Comparison of ENCODE assay signal across 20 mouse cellular contexts in genomic region chr4:135167816-135168527, GRCm38 (mm10). TPM values are rescaled to one million over a fixed set of nuclear protein-coding genes. Genes with fewer than 3 reads are reported as not detected.
DNase-seq lines count a peak whose midpoint lies in the region; ATAC-seq and TF ChIP-seq lines count a peak whose summit lies in the region.
"Had no signal": no experiment of that assay in that cellular context is flagged by ENCODE, and none has a peak within 500 bp of the region (broad histone marks: within the 10 kb centered on the region; RNA-seq: fewer than 3 reads in every experiment).

No protein-coding gene starts in this region.

- TF ChIP-seq EP300 in heart, postnatal 0 days (IDR thresholded peaks at IDR 0.05; ENCODE audit: low read depth) = no peak
- TF ChIP-seq EP300 in MEL (IDR thresholded peaks at IDR 0.05; ENCODE audit: low read depth in 1 of 2, low read length in 2 of 2) = peak; percentile 58 to 69; a peak in 3 of 4 replicates

- H3K4me1 ChIP-seq in heart, postnatal 0 days (ENCODE audit: control insufficient read depth, insufficient read depth) = 0 out of 2 replicates have a peak, but pooled peaks cover 5% of the 10 kb centered on the region
- H3K4me1 ChIP-seq in MEL (ENCODE audit: control insufficient read depth in 1 of 2, insufficient read depth in 2 of 2, low read length in 2 of 2) = peaks cover 13 to 38% of the 10 kb centered on the region in 2 experiments
- H3K4me1 ChIP-seq in liver, embryonic 13.5 days (replicated peaks) = peaks cover 52% of the 10 kb centered on the region
- H3K4me1 ChIP-seq in kidney, embryonic 16.5 days (ENCODE audit: insufficient read depth, low read length) = peaks cover 27% of the 10 kb centered on the region

- peak; percentile 2 for DNase-seq in heart, postnatal 0 days (ENCODE audit: low spot score)
- DNase-seq in heart, adult 9 months (ENCODE audit: low spot score in 2 of 2) = no peak
- DNase-seq in MEL (ENCODE audit: low read depth, low spot score) = peak; percentile 87
- peak; percentile 32 for DNase-seq in induced T-regulatory cell, adult 2 months (ENCODE audit: low read depth)
- DNase-seq in liver, embryonic 13.5 days = peak; percentile 38
- no peak for DNase-seq in left cerebral cortex, postnatal 10 days (ENCODE audit: extremely low spot score in 1 of 2, low spot score in 2 of 2)
- no peak for DNase-seq in natural killer cell, adult 2 months (ENCODE audit: low spot score in 2 of 2)
- DNase-seq: adrenal gland, postnatal 36 days; cerebellum, adult 9-11 months; gastrocnemius, adult 2 months; heart, adult 11 months; kidney, adult 8-10 months; lung, embryonic 14.5 days; right cerebral cortex, postnatal 4 days had no signal

- intact Hi-C loops in left cerebral cortex, postnatal 10 days (cut with DNase I) = no loop called here

- no peak overlapping the region for H3K27ac ChIP-seq in heart, postnatal 0 days (ENCODE audit: low read depth)
- peak overlapping the region; percentile 90 for H3K27ac ChIP-seq in MEL (ENCODE audit: control insufficient read depth, low read depth, low read length)
- peak overlapping the region; percentile 52 for H3K27ac ChIP-seq in liver, embryonic 13.5 days
- no peak overlapping the region for H3K27ac ChIP-seq in kidney, embryonic 16.5 days (ENCODE audit: low read length)
- H3K27ac ChIP-seq: gastrocnemius, adult 2 months; hindbrain, embryonic 15.5 days had no signal

- H3K4me3 ChIP-seq in heart, postnatal 0 days (ENCODE audit: low read depth, low read length) = no peak overlapping the region
- peak overlapping the region; percentile 42 to 54; a peak in 3 of 4 replicates for H3K4me3 ChIP-seq in MEL (ENCODE audit: control insufficient read depth in 1 of 2, insufficient read depth in 1 of 2, low read depth in 2 of 2, low read length in 2 of 2)
- no peak overlapping the region for H3K4me3 ChIP-seq in liver, embryonic 13.5 days (replicated peaks)
- H3K4me3 ChIP-seq in kidney, embryonic 16.5 days (ENCODE audit: low read length) = no peak overlapping the region
- H3K4me3 ChIP-seq: gastrocnemius, adult 2 months; hindbrain, embryonic 15.5 days had no signal

- 69% methylated on average over 7 of the region's 7 CpGs for WGBS in heart, postnatal 0 days
- 26% methylated on average over 7 of the region's 7 CpGs for WGBS in liver, embryonic 13.5 days (ENCODE audit: insufficient replicate concordance)
- 50% methylated on average over 7 of the region's 7 CpGs for WGBS in kidney, embryonic 16.5 days

- no peak for ATAC-seq in heart, postnatal 0 days (ENCODE audit: insufficient read depth, low read depth)
- ATAC-seq in liver, embryonic 13.5 days (ENCODE audit: low read depth) = peak; percentile 59
- no peak for ATAC-seq in kidney, embryonic 16.5 days (ENCODE audit: low FRiP score, low TSS enrichment)
- ATAC-seq: midbrain, embryonic 16.5 days had no signal

- TF ChIP-seq CTCF in heart, postnatal 0 days (IDR thresholded peaks at IDR 0.05; ENCODE audit: low read depth) = no peak
- no peak for TF ChIP-seq CTCF in MEL (IDR thresholded peaks at IDR 0.05 in 2 of 3, conservative IDR thresholded peaks at IDR 0.05 in 1 of 3; ENCODE audit: control insufficient read depth in 1 of 3, insufficient read depth in 1 of 3, low read depth in 2 of 3, low read length in 3 of 3, poor library complexity in 1 of 3, severe bottlenecking in 1 of 3)

- H3K9me3 ChIP-seq in heart, postnatal 0 days (replicated peaks; ENCODE audit: control insufficient read depth, low read length) = no peaks in the 10 kb centered on the region
- H3K9me3 ChIP-seq in MEL (replicated peaks; ENCODE audit: insufficient read depth, low read length) = no peaks in the 10 kb centered on the region
- no peaks in the 10 kb centered on the region for H3K9me3 ChIP-seq in liver, embryonic 13.5 days (replicated peaks)
- H3K9me3 ChIP-seq in kidney, embryonic 16.5 days (ENCODE audit: low read length) = no peaks in the 10 kb centered on the region
- H3K9me3 ChIP-seq: hindbrain, embryonic 15.5 days had no signal

- H3K27me3 ChIP-seq in heart, postnatal 0 days (ENCODE audit: control insufficient read depth, insufficient read depth, low read length) = peaks cover 74% of the 10 kb centered on the region
- H3K27me3 ChIP-seq in MEL (ENCODE audit: control insufficient read depth in 1 of 2, insufficient read depth in 2 of 2, low read length in 2 of 2) = no peaks in the 10 kb centered on the region
- peaks cover 47% of the 10 kb centered on the region for H3K27me3 ChIP-seq in liver, embryonic 13.5 days
- peaks cover 42% of the 10 kb centered on the region for H3K27me3 ChIP-seq in kidney, embryonic 16.5 days (ENCODE audit: insufficient read depth, low read length)

- peaks cover 2% of the 10 kb centered on the region; the same call in 1 of the 2 replicates for H3K79me2 ChIP-seq in MEL (ENCODE audit: control insufficient read depth, insufficient read depth, low read length, poor library complexity)

- TF ChIP-seq RAD21 in MEL (IDR thresholded peaks at IDR 0.05; ENCODE audit: low read depth, low read length) = no peak

- no peaks in the 10 kb centered on the region for H3K36me3 ChIP-seq in heart, postnatal 0 days (replicated peaks; ENCODE audit: control insufficient read depth, insufficient read depth, low read length)
- H3K36me3 ChIP-seq in MEL (ENCODE audit: control insufficient read depth in 1 of 2, insufficient read depth in 2 of 2, low read length in 2 of 2) = peaks cover 0 to 24% of the 10 kb centered on the region in 2 experiments; a peak in 3 of 4 replicates
- H3K36me3 ChIP-seq in liver, embryonic 13.5 days = no peaks in the 10 kb centered on the region
- no peaks in the 10 kb centered on the region for H3K36me3 ChIP-seq in kidney, embryonic 16.5 days (ENCODE audit: insufficient read depth, low read length)
- H3K36me3 ChIP-seq: G1E; hindbrain, embryonic 15.5 days had no signal

- H3K4me2 ChIP-seq in heart, postnatal 0 days (ENCODE audit: low read depth, low read length) = no peak overlapping the region
- H3K4me2 ChIP-seq in liver, embryonic 13.5 days = peak overlapping the region; percentile 13; the same call in 1 of the 2 replicates
- H3K4me2 ChIP-seq in kidney, embryonic 16.5 days (replicated peaks; ENCODE audit: low read depth, low read length) = no peak overlapping the region
- H3K4me2 ChIP-seq: hindbrain, embryonic 15.5 days had no signal

- H3K9ac ChIP-seq in heart, postnatal 0 days (replicated peaks; ENCODE audit: low read depth, low read length) = no peak overlapping the region
- peak overlapping the region; percentile 63 for H3K9ac ChIP-seq in MEL (ENCODE audit: control insufficient read depth, low read depth, low read length, poor library complexity, severe bottlenecking)
- peak overlapping the region; percentile 39; the same call in 1 of the 2 replicates for H3K9ac ChIP-seq in liver, embryonic 13.5 days
- H3K9ac ChIP-seq in kidney, embryonic 16.5 days (replicated peaks; ENCODE audit: low read length) = no peak overlapping the region
- H3K9ac ChIP-seq: hindbrain, embryonic 15.5 days; lung, embryonic 14.5 days had no signal

- TF ChIP-seq POLR2A in MEL (IDR thresholded peaks at IDR 0.05; ENCODE audit: control insufficient read depth in 1 of 2, insufficient read depth in 1 of 2, low read depth in 1 of 2, low read length in 2 of 2, poor library complexity in 1 of 2) = peak in 1 of 2 experiments; percentile 62; a peak in 2 of 4 replicates

TF ChIP-seq in MEL, 35 proteins besides CTCF, POLR2A, EP300 and RAD21:
- TF ChIP-seq E2F4 (IDR thresholded peaks at IDR 0.05; ENCODE audit: borderline replicate concordance, low read depth, low read length) = no peak
- no peak for TF ChIP-seq USF2 (IDR thresholded peaks at IDR 0.05; ENCODE audit: borderline replicate concordance in 1 of 2, insufficient read depth in 1 of 2, low read depth in 1 of 2, low read length in 2 of 2)
- TF ChIP-seq TBP (IDR thresholded peaks at IDR 0.05; ENCODE audit: low read depth, low read length) = no peak
- peak; percentile 37; the same call in 1 of the 2 replicates for TF ChIP-seq TCF12 (IDR thresholded peaks at IDR 0.05; ENCODE audit: low read depth, low read length)
- TF ChIP-seq HCFC1 (IDR thresholded peaks at IDR 0.05; ENCODE audit: low read depth, low read length) = peak; percentile 37; the same call in 1 of the 2 replicates
- TF ChIP-seq SIN3A (IDR thresholded peaks at IDR 0.05; ENCODE audit: low read length) = no peak
- no peak for TF ChIP-seq MXI1 (IDR thresholded peaks at IDR 0.05; ENCODE audit: low read depth, low read length)
- TF ChIP-seq MAX (IDR thresholded peaks at IDR 0.05; ENCODE audit: low read length) = no peak
- TF ChIP-seq ZMIZ1 (IDR thresholded peaks at IDR 0.05; ENCODE audit: low read depth, low read length) = peak; percentile 69; the same call in 1 of the 2 replicates
- 0 out of 2 replicates have a peak, but pooled peaks have one; percentile 28 for TF ChIP-seq BHLHE40 (IDR thresholded peaks at IDR 0.05; ENCODE audit: borderline replicate concordance, low read depth, low read length)
- no peak; the same call in 1 of the 2 replicates for TF ChIP-seq KAT2A (conservative IDR thresholded peaks at IDR 0.05; ENCODE audit: low read depth, low read length)
- TF ChIP-seq ELF1 (IDR thresholded peaks at IDR 0.05; ENCODE audit: low read depth, low read length) = no peak
- no peak for TF ChIP-seq CHD1 (IDR thresholded peaks at IDR 0.05; ENCODE audit: low read depth, low read length)
- TF ChIP-seq MAZ (IDR thresholded peaks at IDR 0.05; ENCODE audit: low read depth, low read length) = 0 out of 2 replicates have a peak, but pooled peaks have one; percentile 37
- TF ChIP-seq NELFE (IDR thresholded peaks at IDR 0.05; ENCODE audit: low read depth, low read length) = peak; percentile 37; the same call in 1 of the 2 replicates
- no peak for TF ChIP-seq TAL1 (IDR thresholded peaks at IDR 0.05; ENCODE audit: low read length)
- no peak for TF ChIP-seq GABPA (IDR thresholded peaks at IDR 0.05; ENCODE audit: low read depth, low read length)
- peak; percentile 41; the same call in 1 of the 2 replicates for TF ChIP-seq ETS1 (IDR thresholded peaks at IDR 0.05; ENCODE audit: low read depth, low read length)

RNA-seq across cellular contexts. Expression of gene Runx3, which starts 47.5 kb away (rescaled TPM):
- total RNA-seq in heart, postnatal 0 days (2014; rRNA removed; ENCODE audit: low replicate concordance) = 0.11 and 0.15 TPM in 2 replicates
- polyA plus RNA-seq in heart, postnatal 0 days (2015; fragmentation: Nextera tagmentation; extraction: Ambion mirVana) = 0.04 and 0.07 TPM in 2 replicates
- 3.7 and 4.3 TPM in 2 replicates for total RNA-seq in MEL (2012; rRNA removed)
- polyA plus RNA-seq in MEL (2012; ENCODE audit: insufficient read depth in 1 of 2, insufficient read length in 2 of 2, low read depth in 1 of 2, low replicate concordance in 2 of 2, missing spikeins in 1 of 2) = 10 to 100 TPM in 1 of 2 experiments, not detected in 1; 29.2 TPM
- 0.79 and 0.83 TPM in 2 replicates for polyA plus RNA-seq in liver, embryonic 13.5 days (2015; fragmentation: Nextera tagmentation; extraction: Ambion mirVana)
- not detected for total RNA-seq in left cerebral cortex, postnatal 10 days (2021)
- 0.06 TPM in 1 of 2 replicates, not detected in the other for polyA plus RNA-seq in kidney, embryonic 16.5 days (2015; fragmentation: Nextera tagmentation; extraction: Ambion mirVana)
- total RNA-seq: layer of hippocampus, adult 18-20 months had no signal
- polyA plus RNA-seq: midbrain, embryonic 16.5 days; neural tube, embryonic 14.5 days had no signal

Comparison
In these comparisons a context has a peak if more than half of its experiments do, and no peak if none do; other contexts are left out.
1. DNase-seq: peak in heart, postnatal 0 days (single experiment), MEL (single experiment), induced T-regulatory cell, adult 2 months (single experiment) and liver, embryonic 13.5 days (single experiment); none in heart, adult 9 months (0 of 2), left cerebral cortex, postnatal 10 days (0 of 2) and natural killer cell, adult 2 months (0 of 2).
2. H3K27ac ChIP-seq: peak in MEL (single experiment) and liver, embryonic 13.5 days (single experiment); none in heart, postnatal 0 days (single experiment) and kidney, embryonic 16.5 days (single experiment).
3. H3K4me3 ChIP-seq: peak in MEL (2 of 2); none in heart, postnatal 0 days (single experiment), liver, embryonic 13.5 days (single experiment) and kidney, embryonic 16.5 days (single experiment).
4. H3K9ac ChIP-seq: peak in MEL (single experiment) and liver, embryonic 13.5 days (single experiment); none in heart, postnatal 0 days (single experiment) and kidney, embryonic 16.5 days (single experiment).